Mouse (Mus musculus): Measurements from ENCODE around the gene Cep57.

DNA sequence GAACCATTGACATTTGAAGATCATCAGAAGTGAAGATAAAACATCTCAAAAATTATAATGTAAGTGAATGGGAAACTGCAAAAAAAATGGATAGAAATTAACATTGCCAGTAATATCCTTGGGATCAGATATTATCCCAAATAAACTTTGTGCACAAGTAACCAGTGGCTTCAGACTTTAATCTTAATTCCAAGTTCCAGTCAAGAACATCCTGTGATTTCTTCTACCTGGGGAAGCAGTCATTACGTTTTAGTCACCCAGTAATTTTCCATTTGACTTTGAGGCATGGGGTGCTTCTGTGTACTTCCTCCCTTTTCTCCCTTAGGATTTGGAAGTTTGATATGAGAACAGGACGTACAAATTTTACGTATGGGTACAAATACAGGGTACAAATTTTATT lies 66.5 kb downstream of the Cep57 start:
- no peak for TF ChIP-seq CTCF (IDR thresholded peaks at IDR 0.05; ENCODE audit: control insufficient read depth, insufficient read depth, insufficient replicate concordance, low read depth, low read length)
- no peak for TF ChIP-seq POLR2A (IDR thresholded peaks at IDR 0.05; ENCODE audit: control insufficient read depth, low read depth, low read length)
